Mouse (Mus musculus) megakaryocyte, embryonic 14.5 days (primary cell): ENCODE data around the gene 4930430F08Rik. TPM values are rescaled to one million over a fixed set of nuclear protein-coding genes. Genes with fewer than 3 reads are reported as not detected.

Experiments used
- H3K27me3 ChIP-seq: replicated peaks from 2 replicates; pipeline ENCODE3; 2012; ENCODE audit warnings: inconsistent platforms
- H3K36me3 ChIP-seq: replicated peaks from 2 replicates; pipeline ENCODE3; 2012; ENCODE audit warnings: low read length, inconsistent platforms, mixed read lengths
- H3K4me1 ChIP-seq: 2 replicates; pipeline ENCODE4 v1.6.1; 2012; ENCODE audit warnings: inconsistent platforms
- H3K4me3 ChIP-seq: replicated peaks from 2 replicates; pipeline ENCODE3; 2012; ENCODE audit warnings: moderate library complexity, mild to moderate bottlenecking, inconsistent platforms
- H3K9me3 ChIP-seq: 2 replicates; pipeline ENCODE4 v1.6.1; 2012; ENCODE audit warnings: inconsistent platforms
- FLI1 ChIP-seq: IDR thresholded peaks from 2 replicates; pipeline ENCODE4 v1.6.1; 2012; ENCODE audit warnings: low read length, inconsistent platforms, mixed read lengths
- GATA1 ChIP-seq: IDR thresholded peaks from 3 replicates; pipeline ENCODE4 v1.6.1; 2012; ENCODE audit warnings: mixed read lengths, low read length, inconsistent platforms, borderline replicate concordance
- polyA plus RNA-seq: library from polyadenylated mRNA; stranded (reverse); fragments of >175 nt; gene quantifications from 2 replicates; pipeline ENCODE4 v1.2.3, GENCODE M21; 2012; ENCODE audit warnings: low replicate concordance; ENCODE audit not compliant: insufficient read depth

The 4930430F08Rik gene
- polyA plus RNA-seq: 3.3 TPM in 1 of 2 replicates, not detected in the other

GRCm38 (mm10) chr10:100590323-100590722 is at the start of gene 4930430F08Rik, which contains the start of gene 1700017N19Rik:
TSS of gene 4930430F08Rik (minus strand) at chr10:100590423.
TSS of gene 1700017N19Rik (plus strand) at chr10:100590484.
- H3K36me3 ChIP-seq: peaks cover 5% of the 10 kb centered on the region
- H3K4me3 ChIP-seq: peak within 1 kb of the TSS; percentile 97
- H3K9me3 ChIP-seq: no peaks in the 10 kb centered on the region
- TF ChIP-seq FLI1 (no peak), GATA1 (no peak)
- no peaks in the 10 kb centered on the region for H3K27me3 ChIP-seq
- peaks cover 14% of the 10 kb centered on the region for H3K4me1 ChIP-seq

GRCm38 (mm10) chr10:100629762-100630438 is 39.7 kb upstream of the 4930430F08Rik start:
- Histone ChIP-seq H3K36me3 (no peaks in the 10 kb centered on the region), H3K27me3 (no peaks in the 10 kb centered on the region), H3K9me3 (no peaks in the 10 kb centered on the region), H3K4me3 (peak overlapping the region; percentile 73), H3K4me1 (peaks cover 13% of the 10 kb centered on the region)
- TF ChIP-seq GATA1 (no peak), FLI1 (no peak)

GRCm38 (mm10) chr10:100622494-100622893 is 32.3 kb upstream of the 4930430F08Rik start:
- TF ChIP-seq GATA1: no peak
- TF ChIP-seq FLI1: no peak
- Histone ChIP-seq H3K4me3 (no peak overlapping the region), H3K27me3 (no peaks in the 10 kb centered on the region), H3K36me3 (no peaks in the 10 kb centered on the region), H3K4me1 (no peaks in the 10 kb centered on the region), H3K9me3 (no peaks in the 10 kb centered on the region)

- H3K9me3 ChIP-seq: no peaks in the 10 kb centered on the region
- no peak for TF ChIP-seq GATA1
- TF ChIP-seq FLI1: no peak
- H3K4me3 ChIP-seq: no peak overlapping the region
- H3K27me3 ChIP-seq: no peaks in the 10 kb centered on the region
- no peaks in the 10 kb centered on the region for H3K4me1 ChIP-seq
- no peaks in the 10 kb centered on the region for H3K36me3 ChIP-seq
Measured at GRCm38 (mm10) chr10:100620040-100620439, 29.8 kb upstream of the 4930430F08Rik start.

GRCm38 (mm10) chr10:100619474-100619873 is 29.3 kb upstream of the 4930430F08Rik start:
- no peaks in the 10 kb centered on the region for H3K36me3 ChIP-seq
- H3K27me3 ChIP-seq: no peaks in the 10 kb centered on the region
- H3K4me3 ChIP-seq: no peak overlapping the region
- no peaks in the 10 kb centered on the region for H3K9me3 ChIP-seq
- TF ChIP-seq FLI1 (no peak), GATA1 (no peak)
- no peaks in the 10 kb centered on the region for H3K4me1 ChIP-seq

- Histone ChIP-seq H3K4me1 (no peaks in the 10 kb centered on the region), H3K4me3 (no peak overlapping the region), H3K27me3 (no peaks in the 10 kb centered on the region), H3K9me3 (no peaks in the 10 kb centered on the region), H3K36me3 (no peaks in the 10 kb centered on the region)
- TF ChIP-seq FLI1 (no peak), GATA1 (no peak)
Measured at GRCm38 (mm10) chr10:100617233-100617903, 27.1 kb upstream of the 4930430F08Rik start.

- Histone ChIP-seq H3K4me1 (peaks cover 13% of the 10 kb centered on the region), H3K27me3 (no peaks in the 10 kb centered on the region), H3K36me3 (no peaks in the 10 kb centered on the region), H3K9me3 (no peaks in the 10 kb centered on the region), H3K4me3 (no peak overlapping the region)
- TF ChIP-seq GATA1 (no peak), FLI1 (no peak)
Measured at GRCm38 (mm10) chr10:100604254-100604653, 14.0 kb upstream of the 4930430F08Rik start.

- no peaks in the 10 kb centered on the region for H3K36me3 ChIP-seq
- H3K4me1 ChIP-seq: peaks cover 13% of the 10 kb centered on the region
- H3K27me3 ChIP-seq: no peaks in the 10 kb centered on the region
- no peaks in the 10 kb centered on the region for H3K9me3 ChIP-seq
- no peak overlapping the region for H3K4me3 ChIP-seq
- TF ChIP-seq FLI1: no peak
- no peak for TF ChIP-seq GATA1
Measured at GRCm38 (mm10) chr10:100603511-100603910, 13.3 kb upstream of the 4930430F08Rik start.

GRCm38 (mm10) chr10:100598339-100598738 is 8.1 kb upstream of the 4930430F08Rik start:
- Histone ChIP-seq H3K36me3 (no peaks in the 10 kb centered on the region), H3K9me3 (no peaks in the 10 kb centered on the region), H3K27me3 (no peaks in the 10 kb centered on the region), H3K4me3 (no peak overlapping the region), H3K4me1 (peaks cover 8% of the 10 kb centered on the region)
- TF ChIP-seq GATA1: no peak
- TF ChIP-seq FLI1: no peak

GRCm38 (mm10) chr10:100588932-100589388 is 1.3 kb downstream of the 4930430F08Rik start:
- Histone ChIP-seq H3K9me3 (no peaks in the 10 kb centered on the region), H3K36me3 (peaks cover 16% of the 10 kb centered on the region), H3K4me3 (peak overlapping the region; percentile 97), H3K27me3 (no peaks in the 10 kb centered on the region), H3K4me1 (peaks cover 14% of the 10 kb centered on the region)
- TF ChIP-seq GATA1: no peak
- 0 out of 2 replicates have a peak, but pooled peaks have one; percentile 20 for TF ChIP-seq FLI1
